8 mouse cellular contexts compared by ENCODE assay signal in the genomic region with DNA sequence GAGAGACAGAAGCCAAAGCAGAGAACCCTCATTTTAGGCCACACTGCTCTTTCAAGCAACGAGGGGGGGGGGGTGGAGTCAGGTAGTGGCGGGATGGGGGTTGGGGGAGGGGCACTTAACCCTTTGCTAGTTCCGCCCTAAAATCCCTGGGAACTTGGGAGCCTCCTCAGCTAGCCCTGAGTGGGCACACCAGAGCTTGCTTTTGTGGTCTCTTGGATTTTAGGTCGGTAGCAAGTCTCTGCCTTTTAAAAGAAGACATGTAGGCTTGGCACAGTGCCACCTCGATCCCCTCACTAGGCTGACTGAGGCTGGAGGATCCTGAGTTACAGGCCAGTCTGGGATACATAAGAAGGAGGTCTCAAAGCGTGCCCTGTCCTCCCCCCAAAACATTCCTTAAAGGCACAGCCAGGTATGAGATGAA. TPM values are rescaled to one million over a fixed set of nuclear protein-coding genes. Genes with fewer than 3 reads are reported as not detected.
DNase-seq lines count a peak whose midpoint lies in the region; ATAC-seq and TF ChIP-seq lines count a peak whose summit lies in the region.

No protein-coding gene starts in this region.

- H3K36me3 ChIP-seq in heart, embryonic 16.5 days (ENCODE audit: control insufficient read depth, insufficient read depth), result no peaks in the 10 kb centered on the region
- H3K36me3 ChIP-seq in limb, embryonic 11.5 days (ENCODE audit: control insufficient read depth, insufficient read depth, low read length), result no peaks in the 10 kb centered on the region
- H3K36me3 ChIP-seq in neural tube, embryonic 14.5 days (ENCODE audit: control insufficient read depth, insufficient read depth, low read length), result no peaks in the 10 kb centered on the region

- no peak overlapping the region for H3K4me3 ChIP-seq in layer of hippocampus, adult 2 months
- H3K4me3 ChIP-seq in heart, embryonic 16.5 days (ENCODE audit: low read length), result peak overlapping the region; percentile 41; the same call in 1 of the 2 replicates
- no peak overlapping the region for H3K4me3 ChIP-seq in limb, embryonic 11.5 days (ENCODE audit: low read depth, low read length)
- H3K4me3 ChIP-seq in neural tube, embryonic 14.5 days (ENCODE audit: low read depth, low read length), result no peak overlapping the region

- 21% methylated on average over 6 of the region's 6 CpGs for WGBS in heart, embryonic 16.5 days
- 8% methylated on average over 6 of the region's 6 CpGs for WGBS in limb, embryonic 11.5 days
- WGBS in neural tube, embryonic 14.5 days, result 9% methylated on average over 6 of the region's 6 CpGs

- H3K4me1 ChIP-seq in heart, embryonic 16.5 days (ENCODE audit: control insufficient read depth, insufficient read depth, low read length), result peaks cover 38% of the 10 kb centered on the region
- peaks cover 25% of the 10 kb centered on the region for H3K4me1 ChIP-seq in limb, embryonic 11.5 days (ENCODE audit: control insufficient read depth, insufficient read depth, low read length)
- H3K4me1 ChIP-seq in neural tube, embryonic 14.5 days (ENCODE audit: control insufficient read depth, insufficient read depth, low read length), result peaks cover 42% of the 10 kb centered on the region

- no peaks in the 10 kb centered on the region for H3K9me3 ChIP-seq in heart, embryonic 16.5 days (replicated peaks; ENCODE audit: control insufficient read depth, low read length)
- no peaks in the 10 kb centered on the region for H3K9me3 ChIP-seq in limb, embryonic 11.5 days (ENCODE audit: control insufficient read depth, low read length)
- no peaks in the 10 kb centered on the region for H3K9me3 ChIP-seq in neural tube, embryonic 14.5 days (ENCODE audit: control insufficient read depth, low read length)

- DNase-seq in layer of hippocampus, adult 2 months (ENCODE audit: low spot score in 2 of 2), result no peak
- no peak for DNase-seq in layer of hippocampus, postnatal 14 days (ENCODE audit: low spot score in 2 of 2)
- peak; percentile 51 to 62 for DNase-seq in cerebellum, postnatal 14 days
- DNase-seq in limb, embryonic 11.5 days (ENCODE audit: low spot score), result peak; percentile 58
- no peak for DNase-seq in retina, postnatal 1 day
- DNase-seq in thymus, postnatal 25 days, result no peak

- no peaks in the 10 kb centered on the region for H3K27me3 ChIP-seq in heart, embryonic 16.5 days (ENCODE audit: control insufficient read depth, insufficient read depth, low read length)
- no peaks in the 10 kb centered on the region for H3K27me3 ChIP-seq in limb, embryonic 11.5 days (ENCODE audit: control insufficient read depth, insufficient read depth, low read length)
- no peaks in the 10 kb centered on the region for H3K27me3 ChIP-seq in neural tube, embryonic 14.5 days (ENCODE audit: control insufficient read depth, insufficient read depth, low read length)

- H3K27ac ChIP-seq in layer of hippocampus, adult 2 months, result peak overlapping the region; percentile 46; the same call in 1 of the 2 replicates
- peak overlapping the region; percentile 93 for H3K27ac ChIP-seq in heart, embryonic 16.5 days (ENCODE audit: low read length)
- peak overlapping the region; percentile 80 for H3K27ac ChIP-seq in limb, embryonic 11.5 days (replicated peaks; ENCODE audit: low read depth, low read length)
- peak overlapping the region; percentile 92 for H3K27ac ChIP-seq in neural tube, embryonic 14.5 days (ENCODE audit: low read depth, low read length)

- TF ChIP-seq CTCF in layer of hippocampus, adult 2 months (conservative IDR thresholded peaks at IDR 0.05), result no peak

- peak overlapping the region; percentile 68; the same call in 1 of the 2 replicates for H3K9ac ChIP-seq in heart, embryonic 16.5 days (ENCODE audit: low read length)
- H3K9ac ChIP-seq in limb, embryonic 11.5 days (ENCODE audit: low read length), result no peak overlapping the region
- peak overlapping the region; percentile 42 for H3K9ac ChIP-seq in neural tube, embryonic 14.5 days (replicated peaks; ENCODE audit: low read depth, low read length)

- H3K4me2 ChIP-seq in heart, embryonic 16.5 days (ENCODE audit: low read depth, low read length), result peak overlapping the region; percentile 69
- peak overlapping the region; percentile 48; the same call in 1 of the 2 replicates for H3K4me2 ChIP-seq in limb, embryonic 11.5 days (ENCODE audit: low read depth, severe bottlenecking)
- H3K4me2 ChIP-seq in neural tube, embryonic 14.5 days (ENCODE audit: low read depth, low read length), result peak overlapping the region; percentile 57

- ATAC-seq in heart, embryonic 16.5 days (replicated peaks; ENCODE audit: extremely low read depth, insufficient read depth, low FRiP score), result no peak
- ATAC-seq in limb, embryonic 11.5 days (ENCODE audit: insufficient number of reproducible peaks, low FRiP score, low TSS enrichment, low read depth), result no peak
- ATAC-seq in neural tube, embryonic 14.5 days (ENCODE audit: low read depth), result no peak

RNA-seq across cellular contexts. Expression of a gene that starts 59.6 kb away (rescaled TPM):
- 1 to 10 TPM; 8.7 to 9.8 TPM for total RNA-seq in layer of hippocampus, adult 2 months (2021)
- 1 to 10 TPM; 7.4 to 8.5 TPM for total RNA-seq in layer of hippocampus, postnatal 14 days (2021)
- polyA plus RNA-seq in heart, embryonic 16.5 days (2015; fragmentation: Nextera tagmentation; extraction: Ambion mirVana), result 2.6 and 3.1 TPM in 2 replicates
- polyA plus RNA-seq in limb, embryonic 11.5 days (2014; fragmentation: Nextera tagmentation; extraction: Ambion mirVana), result 4.3 and 5.1 TPM in 2 replicates
- 8.2 and 9.6 TPM in 2 replicates for polyA plus RNA-seq in neural tube, embryonic 14.5 days (2014; fragmentation: Nextera tagmentation; extraction: Ambion mirVana)

Comparison
In these comparisons a context has a peak if more than half of its experiments do, and no peak if none do; other contexts are left out.
1. DNase-seq: peak in cerebellum, postnatal 14 days (2 of 2) and limb, embryonic 11.5 days (single experiment); none in layer of hippocampus, adult 2 months (0 of 2), layer of hippocampus, postnatal 14 days (0 of 2), retina, postnatal 1 day (single experiment) and thymus, postnatal 25 days (single experiment).
2. Peak in every context shown above with its lines, with median percentiles within 50 percentile points of each other: H3K27ac ChIP-seq and H3K4me2 ChIP-seq.